Mouse (Mus musculus): ENCODE measurements around the gene Snapin. TPM values are rescaled to one million over a fixed set of nuclear protein-coding genes. Genes with fewer than 3 reads are reported as not detected.

Gene Snapin
- 69.8 and 74.0 TPM in 2 replicates for polyA plus RNA-seq (2015; fragmentation: Nextera tagmentation; extraction: Ambion mirVana)

DNA sequence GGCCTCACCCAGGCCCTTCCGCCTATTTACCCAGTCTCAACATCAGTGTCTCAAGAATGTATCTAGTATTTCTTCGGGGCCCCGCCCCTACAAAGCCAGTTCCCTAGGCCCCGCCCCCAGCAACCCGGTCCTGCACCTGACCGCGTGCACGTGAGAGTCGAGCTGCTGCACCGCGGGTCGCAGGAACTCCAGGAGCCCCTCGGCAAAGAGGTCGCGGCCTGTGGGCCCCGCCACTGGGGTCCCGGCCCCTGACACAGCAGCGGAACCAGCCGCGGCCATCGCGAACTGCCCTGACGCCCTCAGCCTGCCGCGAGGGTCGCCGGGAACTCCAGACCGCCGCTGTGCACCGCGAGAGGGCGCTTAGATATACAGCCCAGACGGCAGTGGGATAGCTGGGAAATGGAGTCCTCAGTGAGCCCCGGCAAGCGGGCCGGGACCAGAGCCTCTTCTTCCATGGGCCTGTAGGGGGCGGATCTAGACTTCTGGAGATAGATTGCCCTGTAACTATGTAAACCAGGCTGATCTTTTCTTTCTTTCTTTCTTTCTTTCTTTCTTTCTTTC, at the start of gene Snapin:
TSS of gene Snapin (minus strand) at position 338 of the 561 bp plus-strand sequence.
- peak within 1 kb of the TSS; percentile 77 for H3K27ac ChIP-seq
- peak; percentile 99 for ATAC-seq
- WGBS: 0% methylated on average over 37 of the region's 37 CpGs
- no peaks in the 10 kb centered on the region for H3K27me3 ChIP-seq (replicated peaks)
- peaks cover 11% of the 10 kb centered on the region for H3K4me1 ChIP-seq (replicated peaks)
- H3K4me2 ChIP-seq (replicated peaks): peak within 1 kb of the TSS; percentile 68
- H3K4me3 ChIP-seq (replicated peaks): peak within 1 kb of the TSS; percentile 84
- peaks cover 22% of the 10 kb centered on the region for H3K36me3 ChIP-seq
- H3K9ac ChIP-seq: peak within 1 kb of the TSS; percentile 81
- H3K9me3 ChIP-seq: no peaks in the 10 kb centered on the region

- peaks cover 11% of the 10 kb centered on the region for H3K4me1 ChIP-seq (replicated peaks)
- 61% methylated on average over 5 of the region's 5 CpGs for WGBS
- H3K4me2 ChIP-seq (replicated peaks): peak overlapping the region; percentile 56
- H3K9me3 ChIP-seq: no peaks in the 10 kb centered on the region
- peak overlapping the region; percentile 37 for H3K9ac ChIP-seq
- ATAC-seq: peak; percentile 14
- H3K4me3 ChIP-seq (replicated peaks): peak overlapping the region; percentile 34
- no peak overlapping the region for H3K27ac ChIP-seq
- no peaks in the 10 kb centered on the region for H3K36me3 ChIP-seq
- no peaks in the 10 kb centered on the region for H3K27me3 ChIP-seq (replicated peaks)
Observed at GRCm38 (mm10) chr3:90537905-90538296, 47.1 kb upstream of the Snapin start.

DNA sequence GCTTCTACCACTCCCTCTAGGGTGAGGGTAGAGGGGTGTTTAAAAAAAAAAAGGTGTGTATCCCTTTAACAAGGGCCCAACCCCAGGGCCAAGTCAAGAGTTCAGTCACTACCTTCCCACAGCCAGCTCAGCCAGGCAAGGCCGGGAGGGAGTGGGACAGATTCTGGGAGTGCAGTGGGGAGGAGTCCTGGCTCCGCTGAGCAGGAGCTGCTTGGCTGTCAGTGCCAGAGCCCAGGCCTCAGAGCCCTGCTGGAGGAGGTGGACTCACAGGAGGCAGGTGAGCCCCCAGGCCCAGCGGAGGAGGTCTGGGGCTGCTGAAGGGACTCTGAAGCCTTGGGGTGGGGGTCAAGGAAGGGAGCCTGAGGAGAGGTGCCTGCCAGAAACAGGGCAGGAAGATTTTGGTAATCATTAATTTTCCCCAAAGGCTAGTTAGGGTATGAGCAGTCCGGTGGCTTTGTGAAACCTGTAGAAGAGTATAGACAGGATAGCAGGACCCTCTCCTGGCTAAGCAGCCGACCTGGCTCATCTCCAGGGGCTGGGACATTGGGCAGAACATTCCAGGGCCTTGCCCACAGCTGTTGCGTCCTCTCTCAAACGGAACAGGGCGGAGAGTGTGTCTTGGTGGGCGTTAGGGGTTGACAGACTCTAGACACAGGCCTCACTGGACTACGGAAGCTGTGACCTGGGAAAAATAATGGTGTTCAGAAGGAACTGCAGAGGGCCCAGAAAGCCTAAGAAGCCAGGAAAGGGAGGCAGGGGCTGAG, 46.5 kb upstream of the Snapin start, which contains the start of gene S100a16:
TSS of gene S100a16 (plus strand) at position 114 of the 764 bp plus-strand sequence.
- Histone ChIP-seq H3K36me3 (no peaks in the 10 kb centered on the region), H3K4me1 (replicated peaks) (peaks cover 11% of the 10 kb centered on the region), H3K27me3 (replicated peaks) (no peaks in the 10 kb centered on the region), H3K4me2 (replicated peaks) (peak within 1 kb of the TSS; percentile 56), H3K9ac (peak within 1 kb of the TSS; percentile 37), H3K27ac (peak within 1 kb of the TSS; percentile 52), H3K9me3 (no peaks in the 10 kb centered on the region), H3K4me3 (replicated peaks) (peak within 1 kb of the TSS; percentile 34)
- ATAC-seq: peak; percentile 93
- WGBS: 32% methylated on average over 10 of the region's 10 CpGs

DNA sequence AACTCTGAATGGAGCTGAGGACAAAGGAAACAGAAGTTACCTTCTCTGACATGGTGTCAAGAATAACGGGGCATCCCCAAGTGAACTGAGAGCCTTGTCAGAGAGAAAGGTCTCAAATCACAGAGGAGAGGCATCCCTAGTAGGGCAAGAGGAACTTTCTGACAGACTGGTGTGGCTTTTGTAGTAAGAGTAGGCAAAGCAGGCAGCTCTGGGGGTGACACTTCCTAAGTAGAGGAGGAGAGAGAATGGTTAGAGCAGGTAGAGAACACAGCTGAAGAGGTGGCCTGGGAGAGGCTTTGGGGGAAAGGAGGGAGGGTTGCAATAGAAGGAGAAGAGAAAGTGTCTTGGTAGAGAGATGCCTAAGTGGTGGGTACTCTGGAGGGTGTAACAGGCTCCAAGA, 44.6 kb upstream of the Snapin start:
- H3K9me3 ChIP-seq: no peaks in the 10 kb centered on the region
- peaks cover 11% of the 10 kb centered on the region for H3K4me1 ChIP-seq (replicated peaks)
- H3K4me2 ChIP-seq (replicated peaks): no peak overlapping the region
- no peak overlapping the region for H3K27ac ChIP-seq
- no peaks in the 10 kb centered on the region for H3K27me3 ChIP-seq (replicated peaks)
- ATAC-seq: no peak
- no peak overlapping the region for H3K4me3 ChIP-seq (replicated peaks)
- WGBS: 82% methylated on average over 1 of the region's 1 CpGs
- no peak overlapping the region for H3K9ac ChIP-seq
- H3K36me3 ChIP-seq: no peaks in the 10 kb centered on the region

DNA sequence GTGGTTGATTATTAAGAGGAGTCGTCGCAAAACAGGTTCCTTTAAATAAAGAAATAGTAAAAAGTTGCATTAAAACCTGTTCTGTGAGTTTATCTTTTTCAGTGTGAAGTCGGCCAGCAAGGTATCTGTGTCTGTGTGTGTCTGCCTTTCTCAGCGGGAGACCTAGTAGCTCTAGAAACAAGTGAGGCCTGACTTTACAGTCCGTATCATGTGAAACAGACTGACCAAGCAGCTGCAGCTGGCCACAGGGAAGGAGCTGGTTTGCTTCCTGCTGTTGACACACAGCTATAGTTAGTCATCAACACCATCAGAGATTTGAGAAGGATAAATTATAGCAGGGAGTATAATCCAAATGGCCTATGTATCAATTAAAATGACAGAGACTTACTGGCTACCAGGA, 40.9 kb upstream of the Snapin start:
- no peaks in the 10 kb centered on the region for H3K36me3 ChIP-seq
- H3K4me3 ChIP-seq (replicated peaks): no peak overlapping the region
- H3K9ac ChIP-seq: 0 out of 2 replicates have a peak overlapping the region, but pooled peaks have one; percentile 3
- H3K27ac ChIP-seq: no peak overlapping the region
- peaks cover under 1% of the 10 kb centered on the region; the same call in 1 of the 2 replicates for H3K4me1 ChIP-seq (replicated peaks)
- no peaks in the 10 kb centered on the region for H3K9me3 ChIP-seq
- H3K27me3 ChIP-seq (replicated peaks): no peaks in the 10 kb centered on the region
- 54% methylated on average over 5 of the region's 5 CpGs for WGBS
- no peak for ATAC-seq
- no peak overlapping the region for H3K4me2 ChIP-seq (replicated peaks)

- no peaks in the 10 kb centered on the region for H3K27me3 ChIP-seq (replicated peaks)
- no peak for ATAC-seq
- no peaks in the 10 kb centered on the region for H3K9me3 ChIP-seq
- no peak overlapping the region for H3K9ac ChIP-seq
- WGBS: 84% methylated on average over 7 of the region's 7 CpGs
- H3K36me3 ChIP-seq: no peaks in the 10 kb centered on the region
- peaks cover 7% of the 10 kb centered on the region; the same call in 1 of the 2 replicates for H3K4me1 ChIP-seq (replicated peaks)
- H3K27ac ChIP-seq: no peak overlapping the region
- H3K4me2 ChIP-seq (replicated peaks): no peak overlapping the region
- no peak overlapping the region for H3K4me3 ChIP-seq (replicated peaks)
Observed at GRCm38 (mm10) chr3:90527291-90527873, 36.5 kb upstream of the Snapin start.

DNA sequence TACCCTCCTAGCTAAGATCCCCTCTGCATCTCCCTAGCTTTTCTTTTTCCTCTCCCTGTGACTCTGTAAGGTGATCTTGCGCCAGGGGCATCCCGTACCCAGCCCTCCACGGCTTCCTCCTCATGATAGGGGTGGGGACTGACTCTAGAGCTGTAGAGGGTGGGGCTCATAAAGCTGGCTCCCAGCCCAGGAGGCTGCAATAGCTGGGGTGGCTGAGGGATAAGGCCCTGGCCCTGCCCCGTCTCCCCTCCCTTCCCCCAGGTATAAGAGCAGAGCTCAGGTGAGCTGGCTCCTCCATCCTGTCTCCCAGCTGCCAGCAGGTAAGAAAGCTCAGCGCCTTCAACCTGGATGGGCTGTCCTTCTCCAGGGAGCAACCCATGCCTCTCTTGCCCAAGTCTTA, 35.7 kb upstream of the Snapin start, which contains the start of gene S100a14:
TSS of gene S100a14 (plus strand) at position 277 of the 400 bp plus-strand sequence.
- peak; percentile 98 for ATAC-seq
- Histone ChIP-seq H3K4me3 (replicated peaks) (no peak within 1 kb of the TSS), H3K4me1 (replicated peaks) (peaks cover 7% of the 10 kb centered on the region; the same call in 1 of the 2 replicates), H3K4me2 (replicated peaks) (peak within 1 kb of the TSS; percentile 27; the same call in 1 of the 2 replicates), H3K27me3 (replicated peaks) (no peaks in the 10 kb centered on the region), H3K9ac (no peak within 1 kb of the TSS), H3K9me3 (no peaks in the 10 kb centered on the region), H3K27ac (0 out of 2 replicates have a peak within 1 kb of the TSS, but pooled peaks have one; percentile 17), H3K36me3 (no peaks in the 10 kb centered on the region)
- WGBS: 48% methylated on average over 5 of the region's 5 CpGs

GRCm38 (mm10) chr3:90526076-90526475, 35.2 kb upstream of the Snapin start:
- Histone ChIP-seq H3K27me3 (replicated peaks) (no peaks in the 10 kb centered on the region), H3K9me3 (no peaks in the 10 kb centered on the region), H3K4me3 (replicated peaks) (no peak overlapping the region), H3K4me2 (replicated peaks) (no peak overlapping the region), H3K4me1 (replicated peaks) (peaks cover 7% of the 10 kb centered on the region; the same call in 1 of the 2 replicates), H3K27ac (0 out of 2 replicates have a peak overlapping the region, but pooled peaks have one; percentile 17), H3K9ac (no peak overlapping the region), H3K36me3 (no peaks in the 10 kb centered on the region)
- peak; percentile 36 for ATAC-seq
- 62% methylated on average over 2 of the region's 2 CpGs for WGBS

GRCm38 (mm10) chr3:90525421-90525820, 34.6 kb upstream of the Snapin start:
- Histone ChIP-seq H3K9ac (no peak overlapping the region), H3K27ac (0 out of 2 replicates have a peak overlapping the region, but pooled peaks have one; percentile 17), H3K4me3 (replicated peaks) (no peak overlapping the region), H3K36me3 (no peaks in the 10 kb centered on the region), H3K4me2 (replicated peaks) (no peak overlapping the region), H3K9me3 (no peaks in the 10 kb centered on the region), H3K4me1 (replicated peaks) (peaks cover 7% of the 10 kb centered on the region; the same call in 1 of the 2 replicates), H3K27me3 (replicated peaks) (no peaks in the 10 kb centered on the region)
- ATAC-seq: 0 out of 2 replicates have a peak, but pooled peaks have one; percentile 27
- WGBS: 61% methylated on average over 4 of the region's 4 CpGs

GRCm38 (mm10) chr3:90517711-90518110, 26.9 kb upstream of the Snapin start:
- Histone ChIP-seq H3K36me3 (no peaks in the 10 kb centered on the region), H3K27ac (no peak overlapping the region), H3K4me3 (replicated peaks) (no peak overlapping the region), H3K27me3 (replicated peaks) (no peaks in the 10 kb centered on the region), H3K9ac (no peak overlapping the region), H3K4me1 (replicated peaks) (peaks cover 19% of the 10 kb centered on the region), H3K9me3 (no peaks in the 10 kb centered on the region), H3K4me2 (replicated peaks) (no peak overlapping the region)
- ATAC-seq: no peak
- 75% methylated on average over 4 of the region's 4 CpGs for WGBS

DNA sequence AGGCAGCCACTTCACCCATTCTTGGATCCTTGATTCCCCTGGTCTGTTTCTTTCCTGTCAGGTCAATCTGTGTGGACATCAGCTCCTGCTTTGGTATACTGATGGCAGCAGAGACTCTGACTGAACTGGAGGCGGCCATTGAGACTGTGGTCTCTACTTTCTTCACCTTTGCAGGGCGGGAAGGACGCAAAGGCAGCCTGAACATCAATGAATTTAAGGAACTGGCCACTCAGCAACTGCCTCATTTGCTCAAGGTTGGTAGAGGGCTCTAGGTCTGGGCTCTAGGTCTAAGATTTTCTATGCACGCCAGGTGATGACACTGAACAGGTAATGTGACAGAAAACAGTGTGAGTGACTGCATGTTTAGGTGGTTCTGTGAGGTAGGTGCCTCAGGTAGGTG, 25.0 kb upstream of the Snapin start:
- no peak for ATAC-seq
- Histone ChIP-seq H3K27ac (no peak overlapping the region), H3K4me2 (replicated peaks) (peak overlapping the region; percentile 87; the same call in 1 of the 2 replicates), H3K4me1 (replicated peaks) (peaks cover 19% of the 10 kb centered on the region), H3K4me3 (replicated peaks) (no peak overlapping the region), H3K9ac (no peak overlapping the region), H3K36me3 (no peaks in the 10 kb centered on the region), H3K27me3 (replicated peaks) (no peaks in the 10 kb centered on the region), H3K9me3 (no peaks in the 10 kb centered on the region)
- WGBS: 90% methylated on average over 4 of the region's 4 CpGs

- H3K9ac ChIP-seq: peak overlapping the region; percentile 51; the same call in 1 of the 2 replicates
- H3K4me3 ChIP-seq (replicated peaks): peak overlapping the region; percentile 43
- H3K36me3 ChIP-seq: no peaks in the 10 kb centered on the region
- H3K4me2 ChIP-seq (replicated peaks): peak overlapping the region; percentile 87
- H3K9me3 ChIP-seq: no peaks in the 10 kb centered on the region
- H3K27me3 ChIP-seq (replicated peaks): no peaks in the 10 kb centered on the region
- H3K27ac ChIP-seq: no peak overlapping the region; the same call in 1 of the 2 replicates
- 29% methylated on average over 1 of the region's 1 CpGs for WGBS
- ATAC-seq: peak; percentile 18
- H3K4me1 ChIP-seq (replicated peaks): peaks cover 19% of the 10 kb centered on the region
Observed at GRCm38 (mm10) chr3:90515242-90515641, 24.4 kb upstream of the Snapin start.
